Mouse (Mus musculus) G1E-ER4 (cell line): ENCODE data around the gene 5730455P16Rik. TPM values are rescaled to one million over a fixed set of nuclear protein-coding genes. Genes with fewer than 3 reads are reported as not detected.

Experiments
- GATA1 ChIP-seq: IDR thresholded peaks from one replicate; pipeline ENCODE4 v1.8.0; 2012; ENCODE audit warnings: low read length, inconsistent platforms
- polyA plus RNA-seq: library from polyadenylated mRNA; stranded (reverse); fragments of >175 nt; gene quantifications from 2 replicates; pipeline ENCODE4 v1.2.3, GENCODE M21; 2012

The 5730455P16Rik gene
- polyA plus RNA-seq, 1 experiment, result 5.7 TPM

GRCm38 (mm10) chr11:80383626-80384046, 5.8 kb upstream of the 5730455P16Rik start:
- no peak for TF ChIP-seq GATA1

- TF ChIP-seq GATA1, result no peak
Measured at GRCm38 (mm10) chr11:80383019-80383625, 5.3 kb upstream of the 5730455P16Rik start, which contains the start of gene Zfp207. TSS of gene Zfp207 (plus strand) at chr11:80383279.

GRCm38 (mm10) chr11:80382626-80383018, 4.8 kb upstream of the 5730455P16Rik start:
- TF ChIP-seq GATA1, result peak; percentile 96

- no peak for TF ChIP-seq GATA1
Measured at GRCm38 (mm10) chr11:80376651-80377050, 1.2 kb downstream of the 5730455P16Rik start.

GRCm38 (mm10) chr11:80368949-80369348, 8.9 kb downstream of the 5730455P16Rik start:
- TF ChIP-seq GATA1, result no peak

- no peak for TF ChIP-seq GATA1
Measured at GRCm38 (mm10) chr11:80354832-80355231, 23.0 kb downstream of the 5730455P16Rik start.

GRCm38 (mm10) chr11:80351832-80352430, 25.9 kb downstream of the 5730455P16Rik start:
- no peak for TF ChIP-seq GATA1

- no peak for TF ChIP-seq GATA1
Measured at GRCm38 (mm10) chr11:80342482-80342881, 35.4 kb downstream of the 5730455P16Rik start.

- no peak for TF ChIP-seq GATA1
Measured at GRCm38 (mm10) chr11:80336351-80336730, 41.5 kb downstream of the 5730455P16Rik start.

GRCm38 (mm10) chr11:80335609-80336350, 42.1 kb downstream of the 5730455P16Rik start:
- no peak for TF ChIP-seq GATA1

- no peak for TF ChIP-seq GATA1
Measured at GRCm38 (mm10) chr11:80332709-80333400, 45.0 kb downstream of the 5730455P16Rik start.

GRCm38 (mm10) chr11:80324636-80325035, 53.2 kb downstream of the 5730455P16Rik start:
- no peak for TF ChIP-seq GATA1

- TF ChIP-seq GATA1, result no peak
Measured at GRCm38 (mm10) chr11:80323255-80323654, 54.6 kb downstream of the 5730455P16Rik start.

- TF ChIP-seq GATA1, result no peak
Measured at GRCm38 (mm10) chr11:80315743-80316639, 61.8 kb downstream of the 5730455P16Rik start.

GRCm38 (mm10) chr11:80313944-80314343, 63.9 kb downstream of the 5730455P16Rik start:
- TF ChIP-seq GATA1, result no peak
